Mouse (Mus musculus): ENCODE measurements around the gene A830031A19Rik. TPM values are rescaled to one million over a fixed set of nuclear protein-coding genes. Genes with fewer than 3 reads are reported as not detected.

A830031A19Rik gene
- polyA plus RNA-seq, 1 experiment from 2014 or later: not detected

- Histone ChIP-seq H3K9me3 (no peaks in the 10 kb centered on the region), H3K4me1 (peaks cover 89% of the 10 kb centered on the region), H3K27me3 (no peaks in the 10 kb centered on the region), H3K36me3 (replicated peaks) (peaks cover 9% of the 10 kb centered on the region), H3K27ac (peak overlapping the region; percentile 90), H3K9ac (peak overlapping the region; percentile 22; the same call in 1 of the 2 replicates), H3K4me2 (peak overlapping the region; percentile 43), H3K4me3 (replicated peaks) (0 out of 2 replicates have a peak overlapping the region, but pooled peaks have one; percentile 10)
- WGBS: 28% methylated on average over 9 of the region's 9 CpGs
- peak; percentile 36; the same call in 1 of the 2 replicates for ATAC-seq (ENCODE audit: low FRiP score)
Measured at GRCm38 (mm10) chr11:24095236-24095635, 20.4 kb upstream of the A830031A19Rik start.

- WGBS: 35% methylated on average over 5 of the region's 5 CpGs
Measured at GRCm38 (mm10) chr11:24094086-24094487, 19.2 kb upstream of the A830031A19Rik start.

DNA sequence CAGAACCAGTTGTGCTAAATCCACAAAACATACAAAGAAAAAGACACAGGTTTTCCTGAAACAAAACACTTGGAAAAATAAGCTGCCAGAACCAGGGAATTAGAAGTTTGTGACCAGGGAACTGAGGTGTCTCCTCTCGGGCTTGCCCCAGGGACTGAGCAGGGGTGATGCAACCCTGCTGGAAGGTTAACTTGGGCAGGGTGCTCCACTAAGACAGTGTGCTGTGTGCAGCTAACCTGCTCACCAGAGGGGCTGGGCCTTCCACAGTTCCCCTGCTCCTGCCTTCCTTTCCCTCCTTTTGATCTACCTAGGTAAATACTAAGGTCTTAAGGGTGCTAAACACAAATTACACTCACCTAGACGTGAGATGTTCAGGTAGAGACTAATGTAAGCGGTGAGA lies 17.8 kb upstream of the A830031A19Rik start:
- ATAC-seq (ENCODE audit: low FRiP score): no peak
- Histone ChIP-seq H3K9ac (peak overlapping the region; percentile 33; the same call in 1 of the 2 replicates), H3K27me3 (no peaks in the 10 kb centered on the region), H3K27ac (peak overlapping the region; percentile 54; the same call in 1 of the 2 replicates), H3K9me3 (no peaks in the 10 kb centered on the region), H3K4me2 (peak overlapping the region; percentile 17; the same call in 1 of the 2 replicates), H3K4me3 (replicated peaks) (no peak overlapping the region), H3K4me1 (peaks cover 91% of the 10 kb centered on the region), H3K36me3 (replicated peaks) (peaks cover 31% of the 10 kb centered on the region)
- 62% methylated on average over 3 of the region's 3 CpGs for WGBS

More at GRCm38 (mm10) chr11:24094086-24094487, 19.2 kb upstream of the A830031A19Rik start:
- Histone ChIP-seq H3K9ac (no peak overlapping the region), H3K4me1 (peaks cover 89% of the 10 kb centered on the region), H3K4me3 (replicated peaks) (no peak overlapping the region), H3K27me3 (no peaks in the 10 kb centered on the region), H3K4me2 (peak overlapping the region; percentile 43), H3K9me3 (no peaks in the 10 kb centered on the region), H3K27ac (peak overlapping the region; percentile 90), H3K36me3 (replicated peaks) (peaks cover 17% of the 10 kb centered on the region)
- ATAC-seq (ENCODE audit: low FRiP score): no peak

DNA sequence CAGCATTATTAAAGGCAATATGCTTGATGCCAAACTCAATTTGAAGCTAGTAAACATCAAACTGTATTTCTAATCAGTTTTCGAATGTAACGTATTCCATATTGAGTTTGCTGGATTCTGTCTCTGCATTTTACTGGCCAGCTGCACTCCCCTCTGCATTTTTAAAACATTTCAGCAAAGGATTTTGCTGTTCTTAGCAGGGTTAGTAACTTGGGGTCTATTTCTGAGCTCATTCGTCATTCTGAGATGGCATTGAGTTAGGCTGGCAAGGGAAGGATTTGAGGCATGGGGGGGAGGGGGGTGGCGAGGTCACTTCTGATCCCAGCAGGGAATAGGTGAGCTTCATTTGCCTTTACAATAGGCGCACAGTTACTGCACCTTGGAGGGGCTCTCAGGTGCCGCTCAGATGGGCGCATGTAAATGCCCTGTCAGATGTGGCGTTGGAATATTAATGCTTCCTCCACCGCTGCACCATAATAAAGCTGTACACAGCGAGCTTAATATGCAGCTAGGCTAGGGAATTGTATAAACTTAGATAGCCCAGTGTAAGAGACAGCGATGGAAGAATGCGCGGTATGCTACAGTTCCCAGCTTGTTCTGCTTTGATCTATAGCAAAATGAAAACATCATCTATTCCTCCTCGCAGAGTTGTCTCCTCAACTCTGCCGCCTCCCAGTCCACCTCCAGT lies 16.7 kb upstream of the A830031A19Rik start:
- peaks cover 42% of the 10 kb centered on the region for H3K36me3 ChIP-seq (replicated peaks)
- WGBS: 25% methylated on average over 15 of the region's 15 CpGs
- H3K4me2 ChIP-seq: peak overlapping the region; percentile 44
- H3K4me1 ChIP-seq: peaks cover 91% of the 10 kb centered on the region
- H3K27me3 ChIP-seq: no peaks in the 10 kb centered on the region
- H3K27ac ChIP-seq: peak overlapping the region; percentile 71
- peak overlapping the region; percentile 27 for H3K9ac ChIP-seq
- no peak for ATAC-seq (ENCODE audit: low FRiP score)
- no peaks in the 10 kb centered on the region for H3K9me3 ChIP-seq
- H3K4me3 ChIP-seq (replicated peaks): no peak overlapping the region; the same call in 1 of the 2 replicates

DNA sequence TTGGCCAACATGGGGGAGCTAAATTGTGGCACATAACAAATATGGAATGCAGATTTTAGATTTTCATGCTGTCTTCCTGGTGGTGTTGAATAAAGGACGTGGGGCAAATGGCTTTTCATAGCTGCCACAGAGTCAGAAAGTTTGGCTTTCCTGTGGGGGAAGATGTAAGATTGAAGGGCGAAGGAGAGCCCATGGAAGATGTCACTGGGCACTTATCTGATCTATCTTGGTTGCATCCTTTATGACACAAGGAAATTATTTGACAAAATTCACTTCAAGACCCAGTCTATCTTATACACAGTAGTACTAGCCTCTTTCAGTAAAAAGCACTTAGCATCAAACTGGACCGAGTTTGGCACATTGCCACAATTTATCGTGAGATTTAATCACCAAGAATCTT lies 15.6 kb upstream of the A830031A19Rik start:
- H3K36me3 ChIP-seq (replicated peaks): peaks cover 53% of the 10 kb centered on the region
- H3K4me2 ChIP-seq: peak overlapping the region; percentile 17; the same call in 1 of the 2 replicates
- 76% methylated on average over 4 of the region's 4 CpGs for WGBS

GRCm38 (mm10) chr11:24087069-24087468 lies 12.2 kb upstream of the A830031A19Rik start:
- 65% methylated on average over 4 of the region's 4 CpGs for WGBS
- Histone ChIP-seq H3K4me1 (peaks cover 88% of the 10 kb centered on the region), H3K4me2 (no peak overlapping the region), H3K9me3 (no peaks in the 10 kb centered on the region), H3K36me3 (replicated peaks) (peaks cover 51% of the 10 kb centered on the region), H3K27ac (0 out of 2 replicates have a peak overlapping the region, but pooled peaks have one; percentile 15), H3K27me3 (no peaks in the 10 kb centered on the region), H3K4me3 (replicated peaks) (no peak overlapping the region), H3K9ac (no peak overlapping the region)
- no peak for ATAC-seq (ENCODE audit: low FRiP score)

More for the DNA sequence above, 15.6 kb upstream of the A830031A19Rik start:
- Histone ChIP-seq H3K9me3 (no peaks in the 10 kb centered on the region), H3K9ac (no peak overlapping the region), H3K27ac (0 out of 2 replicates have a peak overlapping the region, but pooled peaks have one; percentile 42), H3K27me3 (no peaks in the 10 kb centered on the region), H3K4me1 (peaks cover 92% of the 10 kb centered on the region), H3K4me3 (replicated peaks) (no peak overlapping the region)
- ATAC-seq (ENCODE audit: low FRiP score): no peak

DNA sequence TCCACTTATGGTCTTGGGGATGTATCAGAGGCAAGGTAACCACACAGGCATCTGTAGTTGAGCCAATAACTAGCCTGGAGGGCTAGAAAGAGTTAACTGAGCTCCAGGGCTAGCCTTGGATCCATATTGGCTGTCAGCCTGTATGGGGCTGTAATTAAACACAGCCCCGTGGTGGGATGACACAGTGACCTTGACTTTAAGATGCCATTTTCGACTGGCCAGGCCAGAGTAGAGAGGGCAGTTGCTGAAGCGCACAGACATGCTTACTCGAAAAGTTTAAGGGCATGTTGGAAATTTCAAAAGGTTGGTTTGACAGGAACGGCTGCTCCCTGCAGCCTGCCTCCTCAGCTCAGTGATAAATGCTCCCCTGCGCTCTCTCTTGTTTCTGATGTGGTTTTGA lies 11.1 kb upstream of the A830031A19Rik start:
- no peak for ATAC-seq (ENCODE audit: low FRiP score)
- H3K9ac ChIP-seq: no peak overlapping the region
- H3K4me1 ChIP-seq: peaks cover 82% of the 10 kb centered on the region
- no peak overlapping the region for H3K4me3 ChIP-seq (replicated peaks)
- peak overlapping the region; percentile 25; the same call in 1 of the 2 replicates for H3K4me2 ChIP-seq
- H3K9me3 ChIP-seq: no peaks in the 10 kb centered on the region
- H3K36me3 ChIP-seq (replicated peaks): peaks cover 51% of the 10 kb centered on the region
- WGBS: 68% methylated on average over 6 of the region's 6 CpGs
- 0 out of 2 replicates have a peak overlapping the region, but pooled peaks have one; percentile 31 for H3K27ac ChIP-seq
- no peaks in the 10 kb centered on the region for H3K27me3 ChIP-seq

DNA sequence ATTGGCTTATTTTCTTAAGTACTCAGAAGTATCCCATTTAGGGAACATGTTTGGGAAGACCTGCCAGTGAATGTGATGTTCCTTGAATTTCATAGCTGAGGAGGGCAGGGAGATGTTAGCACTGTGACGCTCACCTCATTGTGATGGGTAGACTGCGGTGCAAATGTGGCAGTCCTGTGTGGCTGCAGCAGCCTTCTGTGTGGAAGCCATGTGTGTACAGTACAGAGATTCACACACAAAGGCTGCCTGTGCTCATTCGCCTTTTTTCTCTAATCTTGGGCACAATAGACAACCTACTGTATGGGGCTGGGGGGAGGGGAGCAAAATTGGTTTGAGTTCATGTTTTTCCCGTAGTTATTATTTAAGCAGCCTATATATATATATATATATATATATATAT lies 9.7 kb upstream of the A830031A19Rik start:
- peak overlapping the region; percentile 73 for H3K27ac ChIP-seq
- H3K9me3 ChIP-seq: no peaks in the 10 kb centered on the region
- peaks cover 74% of the 10 kb centered on the region for H3K4me1 ChIP-seq
- H3K9ac ChIP-seq: peak overlapping the region; percentile 47; the same call in 1 of the 2 replicates
- H3K36me3 ChIP-seq (replicated peaks): peaks cover 44% of the 10 kb centered on the region
- whole genome bisulfite sequencing: 42% methylated on average over 4 of the region's 4 CpGs
- peak overlapping the region; percentile 47 for H3K4me2 ChIP-seq
- H3K27me3 ChIP-seq: no peaks in the 10 kb centered on the region
- no peak for ATAC-seq (ENCODE audit: low FRiP score)
- peak overlapping the region; percentile 24 for H3K4me3 ChIP-seq (replicated peaks)

DNA sequence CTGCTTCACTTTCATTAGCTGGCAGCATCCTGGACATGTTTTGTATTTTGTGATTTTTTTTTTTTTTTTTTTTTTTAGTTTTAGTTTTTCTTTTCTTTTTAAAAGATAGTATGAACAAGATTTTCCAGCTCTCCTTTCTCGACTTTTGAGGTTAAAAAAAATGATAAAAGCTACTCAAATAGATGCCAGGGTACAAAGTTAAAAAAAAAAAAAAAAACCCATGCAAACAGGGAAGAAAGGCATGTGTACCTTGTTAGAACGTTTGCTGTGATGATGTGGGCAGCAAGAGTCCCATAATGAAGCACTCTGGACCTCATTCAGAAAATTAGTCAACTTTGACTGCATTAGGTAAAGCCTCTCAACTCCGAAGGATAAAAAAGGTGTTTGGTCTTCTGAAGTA lies 9.2 kb upstream of the A830031A19Rik start:
- Histone ChIP-seq H3K9ac (peak overlapping the region; percentile 63), H3K36me3 (replicated peaks) (peaks cover 39% of the 10 kb centered on the region), H3K4me2 (peak overlapping the region; percentile 96), H3K27me3 (no peaks in the 10 kb centered on the region), H3K27ac (peak overlapping the region; percentile 78), H3K4me3 (replicated peaks) (no peak overlapping the region; the same call in 1 of the 2 replicates), H3K9me3 (no peaks in the 10 kb centered on the region), H3K4me1 (peaks cover 69% of the 10 kb centered on the region)
- 42% methylated on average over 3 of the region's 3 CpGs for whole genome bisulfite sequencing
- no peak for ATAC-seq (ENCODE audit: low FRiP score)

- Histone ChIP-seq H3K36me3 (replicated peaks) (peaks cover 33% of the 10 kb centered on the region), H3K4me3 (replicated peaks) (peak overlapping the region; percentile 32), H3K27me3 (no peaks in the 10 kb centered on the region), H3K9ac (peak overlapping the region; percentile 63), H3K27ac (peak overlapping the region; percentile 78), H3K4me2 (peak overlapping the region; percentile 96), H3K4me1 (peaks cover 63% of the 10 kb centered on the region), H3K9me3 (no peaks in the 10 kb centered on the region)
- 35% methylated on average over 7 of the region's 7 CpGs for whole genome bisulfite sequencing
- ATAC-seq (ENCODE audit: low FRiP score): no peak
Measured at GRCm38 (mm10) chr11:24083423-24083822, 8.6 kb upstream of the A830031A19Rik start.

GRCm38 (mm10) chr11:24083076-24083405 lies 8.2 kb upstream of the A830031A19Rik start:
- Histone ChIP-seq H3K9me3 (no peaks in the 10 kb centered on the region), H3K4me1 (peaks cover 59% of the 10 kb centered on the region), H3K36me3 (replicated peaks) (peaks cover 30% of the 10 kb centered on the region), H3K27me3 (no peaks in the 10 kb centered on the region), H3K4me2 (peak overlapping the region; percentile 96), H3K9ac (peak overlapping the region; percentile 63), H3K27ac (peak overlapping the region; percentile 78), H3K4me3 (replicated peaks) (peak overlapping the region; percentile 32)
- 33% methylated on average over 1 of the region's 1 CpGs for WGBS
- no peak for ATAC-seq (ENCODE audit: low FRiP score)

DNA sequence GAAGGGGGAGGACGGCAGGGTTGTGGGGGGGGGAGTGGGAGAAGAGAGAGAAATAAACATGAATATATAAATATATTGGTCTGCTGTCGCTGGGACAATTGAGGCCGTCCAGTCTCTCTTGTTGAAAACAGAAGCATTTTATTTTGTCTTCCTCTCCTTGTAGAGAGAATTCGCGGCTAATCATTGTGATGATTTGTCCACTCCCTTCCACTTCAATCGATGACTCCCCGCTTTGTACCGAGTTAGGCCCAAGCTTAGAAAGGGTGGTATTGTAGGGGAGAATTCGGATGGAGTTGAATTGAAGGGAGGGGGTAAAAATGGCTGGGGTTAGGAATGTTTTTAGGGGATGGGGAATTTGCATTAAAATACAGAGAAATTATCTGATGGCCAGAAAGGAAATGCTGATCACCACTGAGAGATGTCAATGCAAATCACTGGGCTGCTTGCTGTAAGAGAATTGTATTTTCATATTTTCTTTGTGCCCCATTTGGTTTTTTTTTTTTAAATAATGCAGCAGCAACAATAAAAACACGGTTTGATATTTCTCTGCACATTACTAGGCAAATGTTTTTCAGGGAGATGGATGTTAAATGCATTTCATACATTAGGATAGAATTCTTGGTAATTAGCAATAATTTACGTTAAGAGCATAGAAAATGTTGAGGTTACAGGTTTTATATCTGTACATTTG lies 7.7 kb upstream of the A830031A19Rik start:
- peak overlapping the region; percentile 96 for H3K4me3 ChIP-seq (replicated peaks)
- H3K4me2 ChIP-seq: peak overlapping the region; percentile 96
- peak overlapping the region; percentile 99 for H3K27ac ChIP-seq
- no peaks in the 10 kb centered on the region for H3K9me3 ChIP-seq
- 8% methylated on average over 11 of the region's 11 CpGs for WGBS
- H3K36me3 ChIP-seq (replicated peaks): peaks cover 24% of the 10 kb centered on the region
- H3K27me3 ChIP-seq: no peaks in the 10 kb centered on the region
- H3K9ac ChIP-seq: peak overlapping the region; percentile 98
- no peak for ATAC-seq (ENCODE audit: low FRiP score)
- H3K4me1 ChIP-seq: peaks cover 54% of the 10 kb centered on the region
